Mouse (Mus musculus): Measurements from ENCODE around the gene Wnt10b. TPM values are rescaled to one million over a fixed set of nuclear protein-coding genes. Genes with fewer than 3 reads are reported as not detected.
A peak's percentile ranks its signal among the peaks of the same experiment; 100 is the strongest.

Wnt10b gene
- polyA plus RNA-seq (2012; rRNA removed), result 0.03 TPM in 2 replicates
- polyA plus RNA-seq (2014; fragmentation: Nextera tagmentation; extraction: Ambion mirVana), result not detected in 2 replicates

DNA sequence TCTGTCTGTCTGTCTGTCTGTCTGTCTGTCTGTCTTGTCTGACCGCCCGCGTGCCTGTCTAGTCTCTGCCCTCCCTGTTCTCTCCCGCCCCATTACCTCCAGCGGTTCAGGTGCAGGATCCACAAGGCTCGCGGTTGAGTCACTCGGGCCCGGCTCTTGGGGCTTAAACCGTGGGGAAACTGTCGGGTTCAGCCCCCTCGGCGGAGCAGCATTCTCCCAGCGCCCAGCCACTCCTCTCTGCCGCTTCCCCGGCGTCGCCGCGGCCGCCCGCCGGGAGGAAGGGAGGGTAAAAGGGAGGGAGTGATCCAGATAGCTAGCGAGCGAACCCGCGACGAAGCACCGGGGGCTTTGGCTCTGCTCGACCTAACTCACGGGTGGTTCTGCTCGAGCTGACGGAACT, at the start of gene Wnt10b:
Gene Wnt10b, minus strand, starts transcription at position 389 of the 400 bp plus-strand sequence.
- H3K9me3 ChIP-seq (ENCODE audit: control insufficient read depth, low read length), result no peaks in the 10 kb centered on the region
- WGBS (ENCODE audit: insufficient replicate concordance), result under 1% methylated on average over 29 of the region's 33 CpGs
- no peak for DNase-seq (ENCODE audit: low read depth in 3 of 3, low spot score in 3 of 3)
- no peak within 1 kb of the TSS for H3K9ac ChIP-seq (replicated peaks)
- peaks cover 91% of the 10 kb centered on the region for H3K27me3 ChIP-seq (ENCODE audit: control insufficient read depth, insufficient read depth, low read length)
- H3K27ac ChIP-seq, result no peak within 1 kb of the TSS
- no peaks in the 10 kb centered on the region for H3K36me3 ChIP-seq (replicated peaks; ENCODE audit: control insufficient read depth, insufficient read depth, low read depth)
- no peak within 1 kb of the TSS for H3K4me2 ChIP-seq (ENCODE audit: low read depth)
- H3K4me1 ChIP-seq (replicated peaks; ENCODE audit: control insufficient read depth in 2 of 2, insufficient read depth in 2 of 2, low read length in 1 of 2), result no peaks in the 10 kb centered on the region; a peak in 1 of 4 replicates
- H3K4me3 ChIP-seq (ENCODE audit: insufficient read depth in 1 of 2, low read depth in 2 of 2, low read length in 2 of 2), result no peak within 1 kb of the TSS
- ATAC-seq (ENCODE audit: insufficient read depth), result no peak
- TF ChIP-seq CTCF (IDR thresholded peaks at IDR 0.05; ENCODE audit: low read depth), result no peak
- no peak for TF ChIP-seq EP300 (IDR thresholded peaks at IDR 0.05; ENCODE audit: low read depth)

DNA sequence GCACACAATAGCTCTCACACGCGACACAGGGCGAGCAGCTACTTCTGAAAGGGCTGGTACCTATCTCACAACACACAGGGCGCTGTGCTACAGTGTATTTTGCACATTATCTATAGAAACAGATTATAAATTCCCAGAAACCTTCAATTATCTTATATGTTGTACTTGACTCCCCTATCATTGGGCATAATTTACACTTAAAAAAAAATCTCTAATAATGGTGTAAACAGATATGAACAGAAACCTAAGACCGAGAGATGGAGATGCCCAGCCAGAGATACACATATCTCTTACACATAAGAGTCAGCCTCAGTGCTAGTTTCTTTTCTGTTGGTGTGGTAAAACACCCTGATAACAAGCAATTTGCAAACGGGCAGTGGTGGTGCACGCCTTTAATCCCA, 49.7 kb upstream of the Wnt10b start:
- WGBS (ENCODE audit: insufficient replicate concordance), result 17% methylated on average over 7 of the region's 7 CpGs
- H3K4me2 ChIP-seq (ENCODE audit: low read depth), result peak overlapping the region; percentile 84
- ATAC-seq (ENCODE audit: insufficient read depth), result peak; percentile 74

DNA sequence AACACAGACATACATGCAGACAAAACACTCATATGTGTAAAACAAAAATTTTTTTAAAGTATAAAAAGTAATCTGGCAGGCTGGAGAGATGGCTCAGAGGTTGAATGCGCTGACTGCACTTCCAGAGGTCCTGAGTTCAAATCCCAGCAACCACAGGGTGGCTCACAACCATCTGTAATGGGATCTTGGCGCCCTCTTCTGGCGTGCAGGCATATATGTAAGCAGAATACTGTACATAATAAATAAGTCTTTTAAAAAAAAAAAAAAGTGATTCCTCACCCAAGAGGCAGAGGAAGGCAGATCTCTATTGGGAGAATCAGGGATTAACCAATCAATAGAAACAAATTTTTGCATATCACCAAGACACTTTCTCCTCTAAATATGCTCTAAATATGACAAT, 45.5 kb upstream of the Wnt10b start:
- Histone ChIP-seq H3K36me3 (replicated peaks; ENCODE audit: control insufficient read depth, insufficient read depth, low read depth) (peaks cover 52% of the 10 kb centered on the region), H3K4me1 (replicated peaks; ENCODE audit: control insufficient read depth in 2 of 2, insufficient read depth in 2 of 2, low read length in 1 of 2) (peaks cover 20 to 28% of the 10 kb centered on the region in 2 experiments), H3K9ac (replicated peaks) (no peak overlapping the region), H3K4me3 (ENCODE audit: insufficient read depth in 1 of 2, low read depth in 2 of 2, low read length in 2 of 2) (no peak overlapping the region), H3K4me2 (ENCODE audit: low read depth) (no peak overlapping the region), H3K27ac (no peak overlapping the region), H3K9me3 (ENCODE audit: control insufficient read depth, low read length) (no peaks in the 10 kb centered on the region), H3K27me3 (ENCODE audit: control insufficient read depth, insufficient read depth, low read length) (no peaks in the 10 kb centered on the region)
- DNase-seq (ENCODE audit: low read depth in 3 of 3, low spot score in 3 of 3) (no peak), ATAC-seq (ENCODE audit: insufficient read depth) (no peak)
- WGBS (ENCODE audit: insufficient replicate concordance), result 67% methylated on average over 3 of the region's 3 CpGs
- TF ChIP-seq CTCF (IDR thresholded peaks at IDR 0.05; ENCODE audit: low read depth), result peak; percentile 65
- no peak for TF ChIP-seq EP300 (IDR thresholded peaks at IDR 0.05; ENCODE audit: low read depth)

More for the DNA sequence above, 49.7 kb upstream of the Wnt10b start:
- H3K27ac ChIP-seq, result peak overlapping the region; percentile 76
- peak; percentile 56 to 79 (median 64) for DNase-seq (ENCODE audit: low read depth in 3 of 3, low spot score in 3 of 3)
- peaks cover 29% of the 10 kb centered on the region for H3K36me3 ChIP-seq (replicated peaks; ENCODE audit: control insufficient read depth, insufficient read depth, low read depth)
- TF ChIP-seq CTCF (IDR thresholded peaks at IDR 0.05; ENCODE audit: low read depth) (no peak), EP300 (IDR thresholded peaks at IDR 0.05; ENCODE audit: low read depth) (peak; percentile 90)
- H3K4me3 ChIP-seq (ENCODE audit: insufficient read depth in 1 of 2, low read depth in 2 of 2, low read length in 2 of 2), result peak overlapping the region; percentile 0 to 17; a peak in 2 of 4 replicates
- peaks cover 41 to 51% of the 10 kb centered on the region in 2 experiments for H3K4me1 ChIP-seq (replicated peaks; ENCODE audit: control insufficient read depth in 2 of 2, insufficient read depth in 2 of 2, low read length in 1 of 2)
- peak overlapping the region; percentile 53 for H3K9ac ChIP-seq (replicated peaks)
- no peaks in the 10 kb centered on the region for H3K9me3 ChIP-seq (ENCODE audit: control insufficient read depth, low read length)
- no peaks in the 10 kb centered on the region for H3K27me3 ChIP-seq (ENCODE audit: control insufficient read depth, insufficient read depth, low read length)

DNA sequence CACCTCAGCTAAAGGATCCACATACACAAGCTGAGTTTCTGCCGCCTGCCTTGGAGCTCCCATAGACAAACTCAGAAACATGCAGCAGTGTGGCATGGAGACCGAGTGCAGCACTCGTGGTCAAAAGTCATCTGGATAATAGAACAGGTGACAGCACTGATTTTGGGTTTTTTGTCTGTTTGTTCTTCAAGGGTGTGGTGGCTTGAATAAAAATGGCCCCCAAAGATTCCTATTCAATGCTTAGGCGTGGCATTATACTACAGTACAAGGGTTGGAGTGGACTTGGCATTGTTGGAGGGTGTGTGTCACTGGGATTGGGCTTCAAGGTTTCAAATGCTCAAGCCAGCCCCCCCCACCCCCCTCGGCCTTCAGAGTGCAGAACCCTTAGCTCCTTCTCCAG, 44.2 kb upstream of the Wnt10b start:
- peaks cover 9 to 17% of the 10 kb centered on the region in 2 experiments for H3K4me1 ChIP-seq (replicated peaks; ENCODE audit: control insufficient read depth in 2 of 2, insufficient read depth in 2 of 2, low read length in 1 of 2)
- WGBS (ENCODE audit: insufficient replicate concordance), result 82% methylated on average over 5 of the region's 5 CpGs
- DNase-seq (ENCODE audit: low read depth in 3 of 3, low spot score in 3 of 3), result no peak

DNA sequence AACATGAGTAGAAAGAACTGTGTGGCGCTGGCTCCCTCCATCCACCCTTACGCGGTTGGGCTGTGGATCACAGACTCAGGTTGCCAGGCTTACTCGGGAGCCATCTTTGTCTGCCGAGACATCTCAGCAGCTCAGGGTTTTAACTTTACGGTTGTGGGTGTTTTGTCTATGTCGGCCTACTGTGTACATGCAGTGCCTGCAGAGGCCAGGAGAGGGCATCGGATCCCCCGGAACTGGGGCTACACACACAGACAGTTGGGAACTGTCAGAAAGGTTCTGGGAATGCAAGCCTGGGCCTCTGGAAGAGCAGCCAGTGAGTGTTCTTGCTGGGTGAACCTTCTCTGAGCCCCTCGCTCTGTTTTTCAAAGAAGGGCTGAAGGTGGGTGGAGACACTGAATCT, 43.5 kb upstream of the Wnt10b start:
- no peak overlapping the region for H3K9ac ChIP-seq (replicated peaks)
- H3K9me3 ChIP-seq (ENCODE audit: control insufficient read depth, low read length), result no peaks in the 10 kb centered on the region
- H3K36me3 ChIP-seq (replicated peaks; ENCODE audit: control insufficient read depth, insufficient read depth, low read depth), result peaks cover 57% of the 10 kb centered on the region
- H3K27ac ChIP-seq, result no peak overlapping the region
- TF ChIP-seq CTCF (IDR thresholded peaks at IDR 0.05; ENCODE audit: low read depth) (peak; percentile 86), EP300 (IDR thresholded peaks at IDR 0.05; ENCODE audit: low read depth) (no peak)
- H3K4me1 ChIP-seq (replicated peaks; ENCODE audit: control insufficient read depth in 2 of 2, insufficient read depth in 2 of 2, low read length in 1 of 2), result peaks cover 1 to 9% of the 10 kb centered on the region in 2 experiments
- H3K4me2 ChIP-seq (ENCODE audit: low read depth), result no peak overlapping the region
- DNase-seq (ENCODE audit: low read depth in 3 of 3, low spot score in 3 of 3), result no peak
- 63% methylated on average over 10 of the region's 10 CpGs for WGBS (ENCODE audit: insufficient replicate concordance)
- H3K27me3 ChIP-seq (ENCODE audit: control insufficient read depth, insufficient read depth, low read length), result no peaks in the 10 kb centered on the region
- ATAC-seq (ENCODE audit: insufficient read depth), result peak; percentile 44; the same call in 1 of the 2 replicates
- H3K4me3 ChIP-seq (ENCODE audit: insufficient read depth in 1 of 2, low read depth in 2 of 2, low read length in 2 of 2), result no peak overlapping the region

More for the DNA sequence above, 44.2 kb upstream of the Wnt10b start:
- Histone ChIP-seq H3K36me3 (replicated peaks; ENCODE audit: control insufficient read depth, insufficient read depth, low read depth) (peaks cover 53% of the 10 kb centered on the region), H3K9ac (replicated peaks) (no peak overlapping the region), H3K4me3 (ENCODE audit: insufficient read depth in 1 of 2, low read depth in 2 of 2, low read length in 2 of 2) (no peak overlapping the region), H3K4me2 (ENCODE audit: low read depth) (no peak overlapping the region), H3K9me3 (ENCODE audit: control insufficient read depth, low read length) (no peaks in the 10 kb centered on the region), H3K27me3 (ENCODE audit: control insufficient read depth, insufficient read depth, low read length) (no peaks in the 10 kb centered on the region), H3K27ac (no peak overlapping the region)
- no peak for TF ChIP-seq EP300 (IDR thresholded peaks at IDR 0.05; ENCODE audit: low read depth)
- no peak for TF ChIP-seq CTCF (IDR thresholded peaks at IDR 0.05; ENCODE audit: low read depth)
- no peak for ATAC-seq (ENCODE audit: insufficient read depth)
